Mouse (Mus musculus) spleen, adult 2 months (tissue): ENCODE measurements around the gene Taldo1.

Experiments
- CTCF ChIP-seq: fragments of 200-500 bp; IDR thresholded peaks from 2 replicates; pipeline ENCODE4 v1.5.1; 2011; ENCODE audit warnings: mild to moderate bottlenecking, inconsistent platforms; ENCODE audit not compliant: insufficient read depth, insufficient read length, insufficient replicate concordance; ENCODE audit errors: extremely low read depth
- POLR2A ChIP-seq: fragments of 200-500 bp; IDR thresholded peaks from 2 replicates; pipeline ENCODE4 v1.6.1; 2011; ENCODE audit warnings: low read depth, low read length, inconsistent platforms

GRCm38 (mm10) chr7:141395348-141395747, 3.3 kb downstream of the Taldo1 start:
- TF ChIP-seq POLR2A (no peak), CTCF (no peak)
